Mouse (Mus musculus) midbrain, embryonic 15.5 days (tissue): Measurements from ENCODE around the gene 1700017N19Rik. TPM values are rescaled to one million over a fixed set of nuclear protein-coding genes. Genes with fewer than 3 reads are reported as not detected.

ENCODE experiments used
- polyA plus RNA-seq: library from polyadenylated mRNA; unstranded; fragments of >200 nt; fragmentation: Nextera tagmentation; extraction: Ambion mirVana; gene quantifications from 2 replicates; pipeline ENCODE4 v1.2.1, GENCODE M21; 2015

1700017N19Rik gene
- polyA plus RNA-seq, 1 experiment from 2014 or later, result 0.15 TPM

Other genes with a start within 250 kb of the 1700017N19Rik start
- not detected in 2 replicates for gene Gm4302, start 249.6 kb upstream of the 1700017N19Rik start, polyA plus RNA-seq
- gene Gm4303, start 244.5 kb upstream of the 1700017N19Rik start, polyA plus RNA-seq, result not detected in 2 replicates
- gene Gm4305, start 239.4 kb upstream of the 1700017N19Rik start, polyA plus RNA-seq, result not detected in 2 replicates
- gene Gm4307, start 229.1 kb upstream of the 1700017N19Rik start, polyA plus RNA-seq, result not detected in 2 replicates
- not detected in 2 replicates for gene Gm4312, start 207.9 kb upstream of the 1700017N19Rik start, polyA plus RNA-seq
- gene Tmtc3, start 103.1 kb upstream of the 1700017N19Rik start, polyA plus RNA-seq, result 10.0 and 11.5 TPM in 2 replicates
- 6.3 and 6.9 TPM in 2 replicates for gene Cep290, start 102.9 kb upstream of the 1700017N19Rik start, polyA plus RNA-seq
- 13.9 and 14.2 TPM in 2 replicates for gene 4930430F08Rik, start 61 bp upstream of the 1700017N19Rik start, polyA plus RNA-seq